Mouse (Mus musculus): ENCODE results near the gene Gm40193.
"Not testable (repeated sequence)": the region's sequence is repeated elsewhere in the genome, so short reads cannot be mapped to it uniquely, and the experiment has no call there.

The Gm40193 gene

DNA sequence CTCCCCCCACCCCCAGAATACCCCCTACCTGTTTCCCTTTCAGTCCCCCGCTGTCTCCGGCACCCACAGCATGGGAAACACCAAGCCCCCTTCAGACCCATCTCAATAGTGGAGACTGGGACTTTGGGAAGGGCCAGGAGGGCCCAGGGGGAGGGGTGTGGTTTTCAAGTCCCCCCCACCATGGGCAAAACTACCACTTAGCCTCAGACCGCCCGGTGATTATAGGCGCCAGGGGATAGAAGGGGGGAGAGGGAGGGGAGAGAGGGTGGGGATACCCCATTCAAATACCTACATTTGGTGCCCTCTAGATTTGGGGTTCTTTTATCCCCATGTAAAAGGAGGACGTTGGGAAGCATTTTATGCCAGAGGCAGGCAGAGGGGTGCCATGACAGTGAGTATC, at the start of gene Gm40193:
Gm40193 (minus strand) TSS at position 101 of the 400 bp plus-strand sequence.
- DNase-seq (ENCODE audit: low spot score): no peak

DNA sequence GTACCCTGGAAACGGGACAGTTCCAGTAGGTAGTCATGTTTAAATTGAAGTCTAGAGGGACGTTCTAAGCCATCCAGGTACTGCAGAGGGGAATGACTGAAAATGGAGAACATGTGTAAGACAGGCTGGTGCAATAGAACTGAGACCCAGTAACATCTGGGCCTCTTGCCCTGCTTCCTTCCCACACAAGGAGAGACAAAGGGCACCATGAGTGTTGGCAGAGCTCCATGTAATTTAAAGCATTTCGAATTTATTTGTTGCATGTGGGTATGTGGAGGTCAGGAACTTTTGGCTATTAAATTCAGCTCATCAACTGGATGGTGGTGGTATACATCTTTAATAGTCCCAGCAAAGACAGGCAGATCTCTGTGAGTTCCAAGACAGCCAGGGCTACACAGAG, 49.5 kb upstream of the Gm40193 start:
- DNase-seq (ENCODE audit: low spot score): no peak

DNA sequence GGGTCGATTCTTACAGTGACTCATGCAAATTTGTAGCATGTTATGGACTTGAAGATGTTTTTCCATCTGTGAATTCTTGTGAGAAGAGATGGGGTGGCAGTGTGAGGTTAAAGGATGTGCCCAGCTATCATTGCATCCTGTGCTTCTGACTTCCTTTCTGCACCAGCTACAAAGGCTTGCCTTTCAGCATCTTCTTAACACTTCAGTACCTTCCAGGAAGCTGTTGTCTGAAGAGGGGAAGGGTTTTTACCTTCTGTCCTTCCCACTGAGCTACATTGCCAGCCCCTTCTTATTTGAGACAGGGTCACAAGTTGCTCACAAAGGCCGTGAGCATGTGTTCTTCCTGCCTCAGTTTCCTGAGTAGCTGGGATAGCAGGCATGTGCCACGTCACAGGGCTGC, 48.2 kb upstream of the Gm40193 start:
- DNase-seq (ENCODE audit: low spot score): peak; percentile 63

DNA sequence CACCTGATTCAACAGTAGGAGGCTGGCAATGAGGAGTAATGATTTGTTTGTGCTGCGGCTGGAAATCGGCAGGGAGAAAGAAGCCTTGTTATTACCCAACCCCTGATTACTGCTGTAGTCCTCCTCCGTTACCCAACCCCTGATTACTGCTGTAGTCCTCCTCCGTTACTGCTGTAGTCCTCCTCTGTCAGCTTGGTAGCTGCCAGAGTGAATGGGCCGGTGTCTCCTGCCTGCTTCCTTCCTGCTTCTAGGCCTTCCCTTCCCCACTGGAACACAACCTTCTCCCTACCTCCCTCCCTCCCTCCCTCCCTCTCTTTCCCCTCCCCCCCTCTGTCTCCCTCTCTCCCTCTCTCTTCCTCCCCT, 47.6 kb upstream of the Gm40193 start:
- DNase-seq (ENCODE audit: low spot score): no peak

DNA sequence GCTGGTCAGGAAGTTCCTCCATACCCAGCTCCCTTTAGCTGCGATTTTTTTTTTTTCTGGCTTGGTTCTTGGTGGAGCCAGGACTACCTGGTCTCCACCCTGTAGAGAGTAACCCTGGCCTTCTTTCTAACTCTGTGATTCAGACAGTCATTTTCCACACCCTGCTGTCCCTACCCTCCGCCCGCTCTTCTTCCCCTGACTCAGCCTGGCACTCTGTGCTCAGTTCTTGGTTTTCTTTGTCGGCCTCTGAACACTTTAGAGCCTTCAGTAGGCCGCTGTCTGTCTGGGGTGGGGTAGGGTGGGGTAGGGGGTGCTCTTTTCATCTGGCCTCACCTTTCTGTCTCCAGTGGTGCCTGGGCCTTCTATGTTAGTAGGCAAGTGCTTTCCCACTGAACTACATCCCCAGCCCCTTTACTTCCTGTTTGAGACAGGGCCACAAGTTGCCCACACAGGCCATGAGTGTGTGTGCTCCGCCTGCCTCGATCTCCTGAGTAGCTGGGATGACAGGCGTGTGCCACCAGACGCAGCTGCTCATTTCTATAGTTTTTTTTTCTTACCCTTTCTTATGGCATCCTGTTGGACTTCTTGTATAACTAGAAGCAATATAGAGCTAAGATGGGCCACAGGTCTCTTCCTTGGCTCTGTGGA, 47.1 kb upstream of the Gm40193 start:
- peak; percentile 55 for DNase-seq (ENCODE audit: low spot score)

DNA sequence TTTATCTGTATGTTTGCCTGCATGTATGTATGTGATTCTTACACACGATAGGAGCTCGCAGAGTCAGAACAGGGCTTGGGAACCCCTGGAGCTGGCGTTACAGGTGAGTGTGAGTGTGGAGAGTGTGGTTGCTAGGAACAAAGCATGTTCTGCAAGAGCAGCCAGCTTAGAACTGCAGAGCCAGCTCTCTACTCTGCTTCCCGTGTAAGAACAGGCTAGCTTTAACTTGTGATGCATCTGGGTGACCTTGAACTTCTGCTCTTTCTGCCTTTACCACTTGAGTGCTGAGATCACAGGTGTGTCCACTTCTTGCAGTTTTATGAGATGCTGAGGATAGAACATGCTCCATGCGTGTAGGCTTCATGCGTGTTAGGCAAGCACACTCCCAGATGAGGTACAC, 46.2 kb upstream of the Gm40193 start:
- DNase-seq (ENCODE audit: low spot score): no peak

DNA sequence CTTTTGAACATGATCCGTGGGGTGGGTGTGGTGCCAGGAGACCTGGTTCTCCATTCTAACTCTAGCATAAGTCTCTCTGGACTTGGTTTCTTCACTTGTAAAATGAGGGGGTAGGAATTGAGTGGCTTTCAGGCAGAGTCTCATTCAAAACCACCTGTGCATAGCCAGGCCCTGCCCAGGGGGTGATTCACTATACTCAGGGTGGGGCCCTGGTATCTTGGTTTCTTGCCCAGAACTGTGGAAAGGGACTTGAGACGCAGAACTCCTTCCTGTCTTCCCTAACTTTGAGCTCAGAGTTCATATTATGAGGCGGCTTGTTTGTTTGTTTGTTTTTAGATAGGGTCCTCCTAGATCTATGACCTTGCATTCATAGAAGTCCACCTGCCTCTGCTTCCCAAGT, 44.5 kb upstream of the Gm40193 start:
- DNase-seq (ENCODE audit: low spot score): no peak

DNA sequence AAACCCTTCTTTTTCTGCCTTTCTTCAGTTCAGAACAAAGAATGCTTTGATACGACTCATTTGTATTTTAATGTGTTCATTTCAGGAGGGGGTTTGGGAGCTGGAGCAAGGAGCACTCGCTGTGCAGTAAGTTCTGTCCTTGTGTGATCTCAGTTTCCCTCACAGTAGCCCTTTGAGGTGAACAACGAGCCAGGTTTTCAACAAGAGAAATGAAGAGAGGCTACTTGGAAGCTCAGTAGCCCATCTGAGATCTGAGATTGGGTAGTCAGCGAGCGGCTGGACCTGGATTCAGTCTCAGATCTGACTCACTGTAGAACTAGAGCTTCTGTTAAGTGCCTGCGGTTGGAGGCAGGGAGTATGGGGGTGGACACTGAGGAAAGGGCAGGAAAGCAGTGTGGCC, 41.1 kb upstream of the Gm40193 start:
- DNase-seq (ENCODE audit: low spot score): no peak

DNA sequence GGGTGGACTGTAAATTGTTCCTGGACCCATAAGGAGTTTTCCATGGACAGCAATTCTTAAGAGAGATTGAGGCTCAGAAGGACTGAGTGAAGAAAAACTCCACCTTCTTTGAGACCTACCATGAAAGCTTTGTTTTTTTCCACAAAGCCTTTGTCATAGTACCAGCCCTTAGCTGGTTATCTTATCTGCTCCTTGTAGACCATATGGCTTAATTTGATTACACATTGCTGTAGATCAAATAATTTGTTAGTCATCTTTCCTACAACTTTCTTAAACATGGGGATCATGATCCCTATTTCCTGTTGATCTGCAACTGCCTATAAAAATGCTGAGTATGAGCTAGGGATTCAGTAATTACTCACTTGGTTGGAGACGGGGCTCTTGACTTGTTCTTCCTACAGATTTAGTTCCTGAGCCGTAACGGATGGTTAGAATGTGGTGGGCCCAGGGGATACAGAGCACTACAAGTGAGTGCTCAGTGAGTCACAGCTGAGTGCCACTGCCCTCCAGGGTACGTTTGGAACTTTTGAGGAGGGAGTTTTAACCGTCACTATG, 39.7 kb upstream of the Gm40193 start:
- DNase-seq (ENCODE audit: low spot score): no peak

DNA sequence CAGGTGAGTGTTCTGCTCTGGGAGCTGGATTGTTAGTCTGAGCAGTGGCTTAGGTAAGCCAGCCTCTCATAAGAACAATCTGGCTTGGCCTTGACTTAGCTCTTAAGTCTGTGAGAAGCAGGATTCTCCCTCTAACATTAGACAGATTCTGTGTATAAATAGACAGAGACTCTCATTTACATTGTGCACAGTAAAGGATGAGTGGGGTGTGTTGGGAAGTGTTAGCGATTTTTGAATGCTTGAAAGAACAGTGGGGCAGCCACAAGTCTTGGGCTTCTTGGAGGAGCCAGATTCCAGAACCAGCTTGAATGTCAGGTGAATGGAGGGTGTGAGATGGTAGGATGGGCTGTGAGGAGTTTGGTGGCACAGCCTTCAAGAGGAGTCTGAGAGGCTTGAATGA, 38.9 kb upstream of the Gm40193 start:
- no peak for DNase-seq (ENCODE audit: low spot score)

DNA sequence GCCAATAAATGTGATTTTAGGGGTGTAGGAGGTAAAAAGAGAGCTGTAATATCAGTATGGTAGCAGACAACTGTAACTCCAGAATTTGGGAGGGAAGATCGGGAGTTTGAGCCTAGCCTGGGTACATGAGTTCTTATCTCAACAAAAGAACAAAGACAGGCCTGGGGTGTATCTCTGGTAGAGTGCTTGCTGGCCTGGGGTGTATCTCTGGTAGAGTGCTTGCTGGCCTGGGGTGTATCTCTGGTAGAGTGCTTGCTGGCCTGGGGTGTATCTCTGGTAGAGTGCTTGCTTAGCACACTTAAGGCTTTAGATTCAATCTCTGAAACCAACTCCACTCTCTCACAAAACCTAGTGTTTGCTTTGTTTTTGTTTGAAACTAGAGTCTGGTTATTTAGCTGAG, 37.9 kb upstream of the Gm40193 start:
- not testable (repeated sequence) for DNase-seq (ENCODE audit: low spot score)

DNA sequence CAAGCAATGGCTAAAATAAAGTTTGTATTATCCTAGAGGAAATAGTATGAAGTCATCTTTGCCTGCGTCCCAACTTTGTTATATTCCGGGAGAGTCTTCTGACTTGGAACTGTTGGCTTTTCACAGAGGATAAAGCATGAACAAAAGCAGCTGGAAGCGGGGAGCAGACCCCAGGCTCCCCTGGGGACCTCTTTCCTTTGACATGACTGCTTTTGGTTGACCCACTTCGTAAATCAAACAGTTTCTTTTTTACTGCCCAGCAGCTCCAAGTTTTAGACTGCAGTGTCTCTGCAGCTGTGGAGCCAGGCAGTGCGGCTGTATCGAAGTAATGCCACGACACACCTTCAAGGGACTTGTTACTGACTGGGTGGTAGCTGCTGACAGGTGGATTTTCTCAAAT, 33.8 kb upstream of the Gm40193 start:
- DNase-seq (ENCODE audit: low spot score): no peak

DNA sequence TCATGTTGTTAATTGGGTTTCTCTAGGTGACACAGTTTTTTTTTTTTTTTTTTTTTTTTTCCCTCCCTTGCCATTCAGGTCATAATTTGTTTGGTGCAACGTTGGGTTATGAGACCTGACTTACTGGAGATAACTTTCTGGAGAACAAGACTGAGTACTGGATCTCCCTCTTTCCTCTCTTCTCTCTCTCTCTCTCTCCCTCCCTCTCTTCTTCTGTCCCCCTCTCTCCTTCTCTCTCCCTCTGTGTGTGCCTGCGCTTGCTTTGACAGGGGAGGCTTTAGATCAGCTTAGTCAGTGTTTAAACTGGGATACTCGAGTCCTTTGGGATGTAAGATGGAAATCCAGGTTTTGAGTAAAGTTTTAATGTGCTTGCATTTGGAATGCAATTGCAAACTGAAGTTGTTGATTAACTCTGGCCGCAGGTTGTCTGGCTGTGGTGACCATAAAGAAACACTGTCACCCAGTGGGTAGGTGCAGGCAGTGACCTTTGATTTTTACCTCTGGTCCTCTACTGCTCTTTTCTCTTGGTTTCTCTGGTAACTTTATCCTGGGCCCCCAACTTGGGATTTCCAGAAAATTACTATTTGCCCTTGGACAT, 31.6 kb upstream of the Gm40193 start:
- no peak for DNase-seq (ENCODE audit: low spot score)

DNA sequence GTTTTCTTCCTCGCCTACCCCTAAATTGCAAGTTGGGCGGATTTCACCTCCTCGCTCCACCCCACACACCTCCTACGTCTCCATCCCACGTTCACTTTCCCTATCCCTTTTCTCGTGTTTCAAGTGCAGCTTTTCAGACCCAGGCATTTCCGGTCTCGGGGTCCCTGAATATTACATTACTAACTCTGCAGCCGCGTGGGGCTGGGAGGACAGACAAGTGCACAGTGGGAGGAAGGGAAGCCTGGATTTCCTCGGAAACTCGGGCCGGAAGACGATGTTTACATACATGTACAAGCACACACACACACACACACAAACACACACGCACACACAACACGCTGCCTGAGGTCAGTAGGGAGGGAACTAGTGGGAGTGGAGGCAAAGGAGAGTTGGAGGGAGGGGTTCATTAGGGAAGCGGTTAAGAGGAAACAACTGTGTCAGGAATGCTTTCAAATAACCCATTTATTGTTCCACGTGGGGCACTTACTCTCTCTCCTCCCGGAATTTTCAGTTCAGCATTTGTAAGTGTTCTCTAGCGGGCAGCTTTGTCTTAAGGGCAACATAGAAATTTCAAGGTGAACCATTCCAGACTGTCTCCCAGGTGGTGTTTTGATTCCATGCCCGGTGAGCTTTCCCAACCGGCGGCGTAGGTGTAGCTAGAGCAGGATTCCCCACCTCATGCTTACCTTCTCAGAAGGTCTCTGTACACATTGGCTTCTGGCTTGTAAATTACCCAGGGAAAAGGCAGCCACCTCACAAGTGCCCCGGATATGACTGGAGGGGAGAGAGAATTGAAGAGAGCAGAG, 30.9 kb upstream of the Gm40193 start:
- DNase-seq (ENCODE audit: low spot score): peak; percentile 47

DNA sequence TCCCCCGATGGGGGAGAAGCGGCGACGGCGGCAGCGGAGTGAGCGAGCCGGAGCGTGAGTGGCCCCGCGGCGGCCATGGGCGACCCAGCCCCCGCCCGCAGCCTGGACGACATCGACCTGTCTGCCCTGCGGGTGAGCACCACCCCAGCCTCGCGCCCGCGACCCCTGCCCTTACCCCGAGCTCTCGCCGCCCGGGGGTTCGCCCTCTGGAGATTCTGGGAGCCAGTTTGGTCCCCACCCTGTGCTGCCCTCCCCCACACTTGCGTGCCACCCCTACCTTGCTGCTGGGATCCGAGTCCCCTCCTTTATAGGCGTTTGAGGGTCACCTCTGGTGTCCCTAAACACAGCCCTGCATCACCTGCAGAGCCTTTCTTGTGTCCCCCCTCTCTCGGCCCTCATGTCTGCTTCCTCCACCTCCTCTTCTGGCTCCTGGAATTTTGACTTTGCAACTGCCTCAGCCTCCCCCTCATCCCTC, 30.3 kb upstream of the Gm40193 start:
- DNase-seq (ENCODE audit: low spot score): no peak

DNA sequence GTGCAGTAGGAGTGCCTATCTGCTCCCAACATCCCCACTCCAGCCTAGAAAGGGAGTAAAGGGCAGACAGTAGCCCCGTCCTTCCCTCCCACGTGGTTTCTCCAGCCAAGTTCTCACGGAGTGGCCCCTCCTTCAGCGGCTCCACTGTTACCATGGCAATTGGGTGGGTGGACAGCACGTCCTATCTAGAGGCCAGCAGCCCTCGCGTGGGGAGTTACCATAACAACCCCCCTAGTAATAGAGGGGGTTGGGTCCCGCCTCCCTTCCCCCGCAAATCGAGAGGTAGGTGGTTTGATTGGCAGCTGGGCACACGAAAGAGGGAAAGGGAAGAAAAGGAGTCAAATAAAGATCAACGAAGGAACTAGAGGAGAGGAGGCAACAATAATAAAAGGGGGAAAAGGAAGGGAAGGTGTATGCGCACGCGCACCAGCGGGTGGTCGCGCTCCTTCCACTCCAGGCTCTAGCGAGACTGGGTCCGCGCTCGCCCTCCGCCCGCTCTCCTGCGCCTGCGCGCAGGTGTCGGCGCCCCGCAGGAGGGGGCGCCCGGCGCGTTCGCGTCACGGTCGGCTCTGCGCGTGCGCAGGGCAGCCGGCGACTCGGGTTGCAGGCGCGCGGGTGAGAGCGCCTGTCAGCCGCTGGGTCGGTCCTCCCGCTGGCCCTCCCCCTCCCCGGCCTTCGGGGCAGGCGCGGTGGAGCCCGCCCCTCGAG, 29.7 kb upstream of the Gm40193 start, which contains the start of gene Mink1:
Mink1 (plus strand) TSS at position 595 of the 708 bp plus-strand sequence.
- DNase-seq (ENCODE audit: low spot score): peak; percentile 87

DNA sequence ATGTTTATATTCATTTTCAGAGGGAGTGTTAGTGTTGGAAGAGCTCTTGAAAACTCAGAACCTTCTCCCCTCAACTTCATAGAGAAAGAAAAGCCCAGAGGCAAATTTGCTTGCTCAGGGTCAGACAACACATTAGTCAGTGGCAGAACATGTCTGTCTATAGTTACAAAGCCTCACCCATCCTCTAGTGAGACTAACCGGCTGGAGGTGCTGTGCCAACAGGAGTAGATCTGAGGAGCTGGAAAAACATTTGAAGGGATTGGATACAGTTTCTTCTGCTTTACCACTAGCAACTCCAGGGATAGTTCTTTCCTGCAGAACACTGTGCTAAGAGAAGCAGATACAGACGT, 29.2 kb upstream of the Gm40193 start:
- no peak for DNase-seq (ENCODE audit: low spot score)

DNA sequence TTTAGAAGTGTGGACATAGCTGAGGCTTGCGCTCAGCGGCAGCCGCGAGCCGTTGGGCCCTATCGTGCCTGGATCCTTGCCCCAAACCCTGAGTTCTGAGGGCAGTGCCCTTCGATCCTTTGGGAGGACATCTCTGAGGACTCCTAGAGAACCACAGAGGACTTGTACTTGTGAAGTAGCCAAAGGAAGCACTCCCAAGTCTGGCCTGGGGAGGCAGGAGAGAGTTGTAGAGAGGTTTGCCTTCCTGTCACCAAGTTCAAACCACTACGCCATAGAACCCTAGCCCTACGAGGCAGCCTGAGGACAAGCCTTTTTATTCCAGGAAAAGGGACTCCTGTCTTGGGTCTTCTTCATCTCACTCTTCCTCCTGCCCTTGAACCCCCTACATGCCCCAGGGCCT, 24.8 kb upstream of the Gm40193 start:
- DNase-seq (ENCODE audit: low spot score): no peak

DNA sequence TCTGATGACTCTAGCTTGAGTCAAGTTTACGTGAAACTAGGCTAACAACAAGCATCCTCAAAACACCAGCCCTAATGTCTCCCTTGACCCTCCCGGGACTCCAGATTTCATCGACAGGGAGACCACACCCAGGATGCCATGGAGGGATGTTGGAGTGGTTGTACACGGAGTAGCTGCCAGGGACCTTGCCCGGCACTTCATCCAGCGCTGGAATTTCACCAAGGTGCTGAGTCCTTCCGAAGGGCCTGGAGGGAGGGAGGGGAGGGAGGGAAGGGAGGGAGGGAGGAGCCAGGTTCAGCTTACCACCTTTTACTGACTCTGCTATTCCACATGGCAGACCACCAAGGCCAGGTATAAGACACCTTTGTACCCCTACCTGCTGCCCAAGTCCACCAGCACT, 21.2 kb upstream of the Gm40193 start:
- no peak for DNase-seq (ENCODE audit: low spot score)

DNA sequence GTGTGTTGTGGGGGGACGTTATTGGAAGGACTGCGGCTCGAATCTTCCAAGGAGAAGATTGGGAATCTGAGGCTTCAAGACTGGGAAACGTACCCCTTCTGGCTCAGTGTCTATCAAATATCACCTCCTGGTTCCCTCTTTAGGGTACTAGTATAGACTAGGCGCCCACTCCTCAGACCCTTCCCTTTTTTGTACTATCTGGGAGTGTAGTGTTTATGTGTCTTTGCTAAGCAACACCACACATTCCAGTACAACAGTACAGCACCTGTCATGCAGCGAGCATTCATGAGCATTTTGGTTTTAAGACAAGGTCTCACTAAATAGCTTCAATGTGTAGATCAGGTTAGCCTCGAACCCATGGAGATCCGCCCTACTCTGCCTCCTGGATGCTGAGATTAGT, 18.8 kb upstream of the Gm40193 start:
- DNase-seq (ENCODE audit: low spot score): no peak

DNA sequence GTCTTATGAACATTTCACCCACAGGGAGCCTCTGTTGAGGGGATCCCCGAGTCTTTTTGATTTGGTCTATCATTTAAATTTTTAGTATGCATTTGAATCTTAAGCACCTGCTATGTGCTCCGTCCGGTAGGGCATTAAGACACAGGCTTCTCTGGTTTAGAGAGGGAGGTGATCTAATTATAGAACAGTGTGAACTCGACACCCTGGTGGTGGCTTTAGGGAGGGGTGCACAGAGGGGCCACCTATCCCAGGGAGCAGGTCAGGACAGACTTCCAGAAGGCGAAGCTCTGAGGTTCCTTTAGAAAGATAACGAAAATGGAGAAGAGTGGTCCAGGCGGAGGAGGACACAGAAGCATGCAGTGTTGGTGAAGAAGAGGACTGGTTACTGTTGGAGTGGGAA, 11.8 kb upstream of the Gm40193 start:
- no peak for DNase-seq (ENCODE audit: low spot score)

DNA sequence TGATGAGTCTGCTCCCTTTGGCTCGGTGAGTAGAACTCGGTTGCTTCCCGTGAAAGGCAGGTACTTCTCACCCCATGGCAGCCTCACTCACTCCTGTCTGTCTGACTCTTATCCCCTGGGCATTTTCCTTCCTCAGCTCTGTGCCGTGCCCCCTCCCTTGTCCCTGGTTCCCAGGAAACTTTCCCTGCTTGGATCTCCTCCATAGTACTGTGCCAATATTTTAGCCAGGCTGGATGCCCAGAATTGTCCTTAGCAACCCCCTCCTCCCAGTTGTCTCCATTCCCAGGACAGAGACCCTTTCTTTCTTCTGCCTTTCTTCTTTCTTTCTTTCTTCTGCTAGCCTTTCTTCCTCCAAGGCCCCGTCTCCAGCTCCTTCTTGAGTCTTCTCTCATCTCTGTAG, 8.7 kb upstream of the Gm40193 start:
- DNase-seq (ENCODE audit: low spot score): no peak

Measured in T-cell, adult 2 months (primary cell).